Mouse (Mus musculus) cerebellum, postnatal 4 days (tissue): Measurements from ENCODE around the gene Lig4.

ENCODE experiments used
- DNase-seq, 2 experiments: peaks; one replicate each; pipeline ENCODE4 v3.0.0; 2022; ENCODE audit warnings: low spot score in 2 of 2, mixed read lengths in 1 of 2

The Lig4 gene

GRCm38 (mm10) chr8:9929746-9930445, 47.6 kb downstream of the Lig4 start:
- DNase-seq = peak in 1 of 2 experiments; percentile 47
